Mouse (Mus musculus): ENCODE measurements around the gene Pigk. TPM values are rescaled to one million over a fixed set of nuclear protein-coding genes. Genes with fewer than 3 reads are reported as not detected.

Pigk gene
- polyA plus RNA-seq, 1 experiment from 2014 or later = 44.3 TPM

DNA sequence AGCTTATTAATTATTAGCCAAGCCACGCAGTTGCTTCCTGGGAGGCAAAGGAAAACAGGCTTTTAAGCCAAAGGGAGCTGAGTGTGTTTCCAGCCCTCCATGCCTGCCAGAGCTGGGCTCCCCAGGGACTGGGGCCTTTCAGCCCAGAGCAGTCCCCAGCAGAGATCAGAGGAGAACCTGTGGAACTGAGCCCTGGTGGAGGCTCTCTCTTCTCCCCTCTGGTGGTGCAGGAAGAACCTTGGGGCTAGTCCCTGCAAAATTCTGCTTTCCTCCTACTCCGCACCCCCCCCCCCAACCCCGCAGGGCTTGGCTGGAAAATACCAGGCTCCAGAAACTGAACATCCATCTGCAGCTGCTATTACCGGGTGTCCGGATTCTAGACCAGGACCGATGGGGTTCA, 266.5 kb downstream of the Pigk start:
- WGBS = 28% methylated on average over 5 of the region's 6 CpGs
- Histone ChIP-seq H3K4me1 (ENCODE audit: control insufficient read depth in 2 of 2, insufficient read depth in 2 of 2, low read length in 2 of 2) (peaks cover 2 to 13% of the 10 kb centered on the region in 2 experiments; a peak in 3 of 4 replicates), H3K9ac (ENCODE audit: low read length) (no peak overlapping the region), H3K9me3 (ENCODE audit: control insufficient read depth, low read length) (no peaks in the 10 kb centered on the region), H3K4me3 (ENCODE audit: control insufficient read depth in 1 of 2, insufficient read depth in 1 of 2, low read depth in 1 of 2, low read length in 2 of 2) (peak overlapping the region in 1 of 2 experiments; percentile 43; a peak in 1 of 4 replicates), H3K36me3 (ENCODE audit: control insufficient read depth, insufficient read depth, low read length) (no peaks in the 10 kb centered on the region), H3K27ac (replicated peaks in 1 of 2; ENCODE audit: control insufficient read depth in 1 of 2, insufficient read depth in 1 of 2, low read depth in 2 of 2, low read length in 2 of 2) (no peak overlapping the region), H3K4me2 (ENCODE audit: low read length) (peak overlapping the region; percentile 73), H3K27me3 (ENCODE audit: control insufficient read depth, insufficient read depth, low read length) (peaks cover 37% of the 10 kb centered on the region)
- ATAC-seq (ENCODE audit: insufficient number of reproducible peaks, insufficient read depth, low FRiP score, low read depth) = no peak

DNA sequence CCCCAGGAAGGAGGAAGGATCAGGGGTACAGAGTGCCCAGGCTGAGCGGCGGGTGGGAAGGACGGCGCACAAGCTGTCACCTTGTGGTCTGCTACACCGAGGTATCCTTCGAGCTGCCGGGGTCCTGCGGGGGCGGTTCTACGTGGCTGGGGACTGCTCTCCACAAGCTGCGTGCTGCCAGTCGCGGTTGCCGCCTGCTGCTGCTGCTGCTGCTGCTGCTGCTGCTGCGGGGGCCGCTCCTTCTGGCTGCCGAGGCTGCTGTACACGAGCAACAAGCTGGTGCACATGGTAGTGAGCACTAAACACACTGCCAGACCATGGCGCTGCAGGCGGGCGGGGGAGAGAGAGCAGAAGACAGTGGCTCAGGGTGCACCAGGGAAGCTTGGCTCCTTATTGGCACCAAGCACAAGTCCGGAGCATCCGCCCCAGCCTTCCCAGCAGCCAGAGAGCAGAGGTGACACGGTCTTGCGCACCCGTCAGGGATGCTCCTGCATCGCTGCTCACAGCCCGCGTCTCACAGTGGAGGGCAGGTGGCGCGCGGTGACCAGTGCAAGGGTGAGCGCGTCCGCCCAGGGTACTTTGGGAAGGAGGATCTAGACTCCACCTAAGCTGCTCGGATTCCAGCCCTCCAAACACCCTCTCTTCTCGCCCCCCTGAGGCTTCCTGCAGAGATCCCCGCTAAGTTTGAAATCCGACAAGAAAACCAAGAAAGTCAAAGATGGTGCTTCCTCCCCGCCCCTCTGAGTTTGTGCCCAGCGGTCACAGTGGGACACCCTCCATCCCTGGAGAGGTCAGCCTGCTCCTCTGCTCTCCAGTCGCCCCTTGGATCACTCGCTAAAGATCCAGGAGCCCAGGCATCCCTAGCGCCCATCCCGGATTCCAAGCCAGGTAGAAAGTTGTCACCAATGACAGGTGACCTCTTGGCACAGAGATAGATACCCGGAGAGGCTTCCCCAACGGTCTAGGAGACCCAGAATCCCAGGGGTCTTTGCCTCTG, 267.4 kb downstream of the Pigk start:
- Histone ChIP-seq H3K27me3 (ENCODE audit: control insufficient read depth, insufficient read depth, low read length) (peaks cover 37% of the 10 kb centered on the region), H3K4me1 (ENCODE audit: control insufficient read depth in 2 of 2, insufficient read depth in 2 of 2, low read length in 2 of 2) (peaks cover 2 to 13% of the 10 kb centered on the region in 2 experiments; a peak in 3 of 4 replicates), H3K9me3 (ENCODE audit: control insufficient read depth, low read length) (no peaks in the 10 kb centered on the region), H3K4me3 (ENCODE audit: control insufficient read depth in 1 of 2, insufficient read depth in 1 of 2, low read depth in 1 of 2, low read length in 2 of 2) (peak overlapping the region; percentile 22 to 43), H3K9ac (ENCODE audit: low read length) (peak overlapping the region; percentile 44; the same call in 1 of the 2 replicates), H3K27ac (replicated peaks in 1 of 2; ENCODE audit: control insufficient read depth in 1 of 2, insufficient read depth in 1 of 2, low read depth in 2 of 2, low read length in 2 of 2) (no peak overlapping the region), H3K36me3 (ENCODE audit: control insufficient read depth, insufficient read depth, low read length) (no peaks in the 10 kb centered on the region), H3K4me2 (ENCODE audit: low read length) (peak overlapping the region; percentile 73)
- ATAC-seq (ENCODE audit: insufficient number of reproducible peaks, insufficient read depth, low FRiP score, low read depth) = peak; percentile 43; the same call in 1 of the 2 replicates
- under 1% methylated on average over 47 of the region's 47 CpGs for WGBS

DNA sequence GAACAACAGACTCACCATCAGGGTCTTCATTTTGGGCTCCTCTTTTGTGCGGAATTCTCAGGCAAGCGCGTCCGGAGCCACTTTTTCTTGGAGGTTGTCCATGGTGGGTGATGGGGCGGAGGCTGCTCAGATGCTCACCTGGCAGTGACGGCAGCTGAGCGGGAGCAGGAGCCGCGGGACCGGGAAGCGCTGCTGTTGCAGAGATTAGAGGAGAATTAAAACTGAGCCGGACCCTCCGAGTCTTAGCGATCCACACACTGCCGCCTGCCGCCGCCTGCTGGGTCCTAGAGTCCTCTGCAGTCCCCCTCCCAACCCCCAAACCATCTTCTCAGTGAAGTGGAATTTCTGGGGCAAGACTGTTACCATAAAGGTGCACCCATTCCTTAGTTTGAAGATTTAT, 268.1 kb downstream of the Pigk start, which contains the start of gene St6galnac5:
TSS of gene St6galnac5 (minus strand) at position 259 of the 400 bp plus-strand sequence.
- H3K27ac ChIP-seq (replicated peaks in 1 of 2; ENCODE audit: control insufficient read depth in 1 of 2, insufficient read depth in 1 of 2, low read depth in 2 of 2, low read length in 2 of 2) = no peak within 1 kb of the TSS
- H3K4me3 ChIP-seq (ENCODE audit: control insufficient read depth in 1 of 2, insufficient read depth in 1 of 2, low read depth in 1 of 2, low read length in 2 of 2) = peak within 1 kb of the TSS; percentile 22 to 43
- H3K9me3 ChIP-seq (ENCODE audit: control insufficient read depth, low read length) = no peaks in the 10 kb centered on the region
- peak within 1 kb of the TSS; percentile 44; the same call in 1 of the 2 replicates for H3K9ac ChIP-seq (ENCODE audit: low read length)
- WGBS = under 1% methylated on average over 17 of the region's 17 CpGs
- H3K27me3 ChIP-seq (ENCODE audit: control insufficient read depth, insufficient read depth, low read length) = peaks cover 37% of the 10 kb centered on the region
- H3K4me1 ChIP-seq (ENCODE audit: control insufficient read depth in 2 of 2, insufficient read depth in 2 of 2, low read length in 2 of 2) = peaks cover 2 to 13% of the 10 kb centered on the region in 2 experiments; a peak in 3 of 4 replicates
- peak within 1 kb of the TSS; percentile 73 for H3K4me2 ChIP-seq (ENCODE audit: low read length)
- no peak for ATAC-seq (ENCODE audit: insufficient number of reproducible peaks, insufficient read depth, low FRiP score, low read depth)
- no peaks in the 10 kb centered on the region for H3K36me3 ChIP-seq (ENCODE audit: control insufficient read depth, insufficient read depth, low read length)

DNA sequence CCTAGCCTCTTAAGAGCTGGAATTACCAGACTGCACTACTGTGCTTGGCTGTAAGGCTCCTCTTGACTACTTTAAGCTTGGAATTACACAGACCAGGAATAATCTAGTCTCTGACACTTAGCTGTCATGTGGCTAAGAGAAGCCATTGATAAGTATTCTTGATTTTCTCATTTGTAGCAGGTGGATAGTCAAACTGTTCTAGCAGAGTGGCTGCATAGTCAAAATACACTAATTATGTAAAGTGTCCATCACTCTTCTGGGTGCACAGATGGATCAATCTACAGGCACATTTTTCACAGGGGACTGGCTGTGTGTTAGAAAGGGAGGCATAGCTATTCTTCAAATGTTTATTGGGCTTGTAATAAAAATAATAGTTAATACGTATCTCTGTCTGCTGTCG, 276.9 kb downstream of the Pigk start:
- ATAC-seq (ENCODE audit: insufficient number of reproducible peaks, insufficient read depth, low FRiP score, low read depth) = no peak
- WGBS = 85% methylated on average over 2 of the region's 2 CpGs
- Histone ChIP-seq H3K36me3 (ENCODE audit: control insufficient read depth, insufficient read depth, low read length) (no peaks in the 10 kb centered on the region), H3K9ac (ENCODE audit: low read length) (no peak overlapping the region), H3K9me3 (ENCODE audit: control insufficient read depth, low read length) (no peaks in the 10 kb centered on the region), H3K4me3 (ENCODE audit: control insufficient read depth in 1 of 2, insufficient read depth in 1 of 2, low read depth in 1 of 2, low read length in 2 of 2) (no peak overlapping the region), H3K4me1 (ENCODE audit: control insufficient read depth in 2 of 2, insufficient read depth in 2 of 2, low read length in 2 of 2) (no peaks in the 10 kb centered on the region), H3K27me3 (ENCODE audit: control insufficient read depth, insufficient read depth, low read length) (no peaks in the 10 kb centered on the region), H3K27ac (replicated peaks in 1 of 2; ENCODE audit: control insufficient read depth in 1 of 2, insufficient read depth in 1 of 2, low read depth in 2 of 2, low read length in 2 of 2) (no peak overlapping the region), H3K4me2 (ENCODE audit: low read length) (no peak overlapping the region)

DNA sequence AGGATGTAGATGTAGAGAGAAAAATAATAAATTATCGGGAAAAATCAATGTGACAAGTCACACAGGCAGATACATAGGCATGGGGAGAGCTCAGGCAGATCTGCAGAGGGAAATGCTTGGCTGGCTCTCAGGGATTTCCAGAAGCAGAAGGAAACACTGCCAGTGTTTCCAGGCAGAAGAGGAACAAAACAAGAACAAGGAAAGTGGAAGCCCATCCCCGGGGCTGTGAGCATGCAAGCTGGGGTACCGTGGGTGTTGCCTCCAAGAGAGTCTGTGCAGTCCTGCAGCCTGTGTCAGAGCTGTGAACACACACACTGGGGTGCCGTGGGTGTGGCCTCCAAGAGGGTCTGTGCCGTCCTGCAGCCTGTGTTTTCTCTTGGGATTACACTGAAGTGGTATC, 279.7 kb downstream of the Pigk start:
- ATAC-seq (ENCODE audit: insufficient number of reproducible peaks, insufficient read depth, low FRiP score, low read depth) = no peak
- Histone ChIP-seq H3K4me3 (ENCODE audit: control insufficient read depth in 1 of 2, insufficient read depth in 1 of 2, low read depth in 1 of 2, low read length in 2 of 2) (no peak overlapping the region), H3K9me3 (ENCODE audit: control insufficient read depth, low read length) (no peaks in the 10 kb centered on the region), H3K9ac (ENCODE audit: low read length) (no peak overlapping the region), H3K4me2 (ENCODE audit: low read length) (no peak overlapping the region), H3K27ac (replicated peaks in 1 of 2; ENCODE audit: control insufficient read depth in 1 of 2, insufficient read depth in 1 of 2, low read depth in 2 of 2, low read length in 2 of 2) (no peak overlapping the region), H3K4me1 (ENCODE audit: control insufficient read depth in 2 of 2, insufficient read depth in 2 of 2, low read length in 2 of 2) (peaks cover 3 to 8% of the 10 kb centered on the region in 2 experiments; a peak in 2 of 4 replicates), H3K27me3 (ENCODE audit: control insufficient read depth, insufficient read depth, low read length) (no peaks in the 10 kb centered on the region), H3K36me3 (ENCODE audit: control insufficient read depth, insufficient read depth, low read length) (no peaks in the 10 kb centered on the region)
- 52% methylated on average over 5 of the region's 5 CpGs for WGBS

DNA sequence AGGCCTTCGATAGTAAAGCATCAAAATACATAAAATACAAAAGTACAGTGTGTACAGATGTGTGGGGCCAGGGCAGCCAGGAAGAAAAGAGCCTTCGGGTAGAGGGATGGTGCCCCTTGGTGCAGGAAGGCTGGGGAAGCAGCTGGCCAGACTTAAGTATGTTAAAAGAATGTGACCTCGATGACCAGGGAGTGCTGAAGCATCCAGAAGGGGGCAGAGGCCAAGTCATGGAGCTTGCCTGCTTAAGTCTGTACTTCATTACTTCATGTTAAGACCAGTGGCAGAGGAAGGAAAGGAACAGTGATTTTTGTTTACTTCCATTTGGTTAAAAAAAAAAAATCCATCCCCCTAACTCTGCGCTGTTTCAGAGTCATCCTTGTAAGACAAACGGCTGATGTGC, 284.2 kb downstream of the Pigk start:
- no peaks in the 10 kb centered on the region for H3K9me3 ChIP-seq (ENCODE audit: control insufficient read depth, low read length)
- no peak overlapping the region for H3K9ac ChIP-seq (ENCODE audit: low read length)
- peaks cover 3 to 8% of the 10 kb centered on the region in 2 experiments; a peak in 2 of 4 replicates for H3K4me1 ChIP-seq (ENCODE audit: control insufficient read depth in 2 of 2, insufficient read depth in 2 of 2, low read length in 2 of 2)
- no peak overlapping the region for H3K4me2 ChIP-seq (ENCODE audit: low read length)
- H3K27ac ChIP-seq (replicated peaks in 1 of 2; ENCODE audit: control insufficient read depth in 1 of 2, insufficient read depth in 1 of 2, low read depth in 2 of 2, low read length in 2 of 2) = no peak overlapping the region
- no peaks in the 10 kb centered on the region for H3K27me3 ChIP-seq (ENCODE audit: control insufficient read depth, insufficient read depth, low read length)
- no peak for ATAC-seq (ENCODE audit: insufficient number of reproducible peaks, insufficient read depth, low FRiP score, low read depth)
- no peaks in the 10 kb centered on the region for H3K36me3 ChIP-seq (ENCODE audit: control insufficient read depth, insufficient read depth, low read length)
- WGBS = 53% methylated on average over 5 of the region's 5 CpGs
- no peak overlapping the region for H3K4me3 ChIP-seq (ENCODE audit: control insufficient read depth in 1 of 2, insufficient read depth in 1 of 2, low read depth in 1 of 2, low read length in 2 of 2)

DNA sequence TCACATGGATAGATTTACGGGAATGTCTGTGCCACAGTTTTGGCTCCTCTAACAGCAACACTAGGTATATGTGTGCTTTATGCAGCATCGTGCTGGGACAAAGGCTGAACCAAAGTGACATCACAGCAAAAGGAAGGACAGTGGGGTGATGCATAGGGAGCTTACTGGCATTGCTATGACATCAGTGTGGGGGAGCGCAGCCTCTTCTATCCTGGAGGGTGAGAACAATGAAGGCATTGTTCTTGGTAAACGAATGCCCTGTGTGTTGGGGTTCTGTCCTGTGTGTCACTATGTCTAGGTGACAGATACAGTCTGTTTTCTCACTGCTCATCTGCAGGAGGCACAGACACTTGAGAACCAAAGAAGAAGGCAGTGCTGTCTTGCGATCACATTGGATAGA, 285.0 kb downstream of the Pigk start:
- no peaks in the 10 kb centered on the region for H3K9me3 ChIP-seq (ENCODE audit: control insufficient read depth, low read length)
- H3K36me3 ChIP-seq (ENCODE audit: control insufficient read depth, insufficient read depth, low read length) = no peaks in the 10 kb centered on the region
- H3K4me3 ChIP-seq (ENCODE audit: control insufficient read depth in 1 of 2, insufficient read depth in 1 of 2, low read depth in 1 of 2, low read length in 2 of 2) = no peak overlapping the region
- 72% methylated on average over 5 of the region's 5 CpGs for WGBS
- H3K9ac ChIP-seq (ENCODE audit: low read length) = no peak overlapping the region
- H3K4me2 ChIP-seq (ENCODE audit: low read length) = no peak overlapping the region
- H3K27ac ChIP-seq (replicated peaks in 1 of 2; ENCODE audit: control insufficient read depth in 1 of 2, insufficient read depth in 1 of 2, low read depth in 2 of 2, low read length in 2 of 2) = no peak overlapping the region
- peaks cover 3 to 8% of the 10 kb centered on the region in 2 experiments; a peak in 2 of 4 replicates for H3K4me1 ChIP-seq (ENCODE audit: control insufficient read depth in 2 of 2, insufficient read depth in 2 of 2, low read length in 2 of 2)
- no peaks in the 10 kb centered on the region for H3K27me3 ChIP-seq (ENCODE audit: control insufficient read depth, insufficient read depth, low read length)
- ATAC-seq (ENCODE audit: insufficient number of reproducible peaks, insufficient read depth, low FRiP score, low read depth) = no peak
